Mouse (Mus musculus) embryonic fibroblast, embryonic 13.5 days (primary cell): ENCODE results near the gene Rere.

Source experiments
- CTCF ChIP-seq: IDR thresholded peaks from 2 replicates; pipeline ENCODE4 v1.5.1; 2011; ENCODE audit warnings: mild to moderate bottlenecking, control low read depth, low read length, moderate library complexity, borderline replicate concordance; ENCODE audit not compliant: insufficient read depth
- POLR2A ChIP-seq: IDR thresholded peaks from 2 replicates; pipeline ENCODE4 v1.6.1; 2011; ENCODE audit warnings: low read depth, mild to moderate bottlenecking, control low read depth, low read length, moderate library complexity

- no peak for TF ChIP-seq POLR2A
- no peak for TF ChIP-seq CTCF
These were observed 275.2 kb downstream of the Rere start for GRCm38 (mm10) chr4:150556382-150557221.
